Mouse (Mus musculus) ES-Bruce4 (cell line): Measurements from ENCODE around the gene Hist1h3a.

Experiments used
- CTCF ChIP-seq: IDR thresholded peaks from one replicate; pipeline ENCODE4 v1.8.1; 2011; ENCODE audit warnings: low read depth, low read length
- EP300 ChIP-seq: IDR thresholded peaks from 2 replicates; pipeline ENCODE4 v1.6.1; 2011; ENCODE audit warnings: low read depth, low read length; ENCODE audit not compliant: insufficient read depth
- POLR2A ChIP-seq: IDR thresholded peaks from one replicate; pipeline ENCODE4 v1.8.1; 2011; ENCODE audit warnings: low read length; ENCODE audit not compliant: insufficient read depth

DNA sequence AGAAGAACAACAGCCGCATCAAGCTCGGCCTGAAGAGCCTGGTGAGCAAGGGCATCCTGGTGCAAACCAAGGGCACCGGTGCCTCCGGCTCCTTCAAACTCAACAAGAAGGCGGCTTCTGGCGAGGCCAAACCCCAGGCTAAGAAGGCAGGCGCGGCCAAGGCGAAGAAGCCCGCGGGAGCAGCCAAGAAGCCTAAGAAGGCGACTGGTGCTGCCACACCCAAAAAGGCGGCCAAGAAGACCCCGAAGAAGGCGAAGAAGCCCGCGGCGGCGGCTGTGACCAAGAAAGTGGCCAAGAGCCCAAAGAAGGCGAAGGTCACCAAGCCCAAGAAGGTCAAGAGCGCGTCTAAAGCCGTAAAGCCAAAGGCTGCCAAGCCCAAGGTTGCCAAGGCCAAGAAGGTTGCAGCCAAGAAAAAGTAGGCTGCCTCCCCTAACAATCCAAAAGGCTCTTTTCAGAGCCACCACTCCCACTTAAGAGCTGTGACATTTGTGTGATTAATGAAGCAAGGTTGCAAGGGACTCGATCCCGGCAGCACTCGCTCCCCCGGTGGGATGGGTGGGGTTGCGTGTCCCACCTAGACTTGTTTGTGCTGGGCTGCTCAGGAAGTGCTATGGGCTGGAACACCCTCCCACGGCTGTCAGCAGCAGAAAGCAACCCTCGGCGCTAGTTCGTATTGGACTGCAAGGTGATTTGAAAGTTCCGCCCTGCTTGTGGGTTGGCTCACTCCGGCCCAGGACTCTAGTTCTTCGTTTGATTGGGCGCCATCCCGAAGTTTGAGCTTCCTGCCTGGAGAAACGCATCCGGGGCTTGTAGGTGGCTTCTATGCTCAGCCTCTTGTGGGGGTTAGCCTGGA is 22.9 kb downstream of the Hist1h3a start:
- TF ChIP-seq POLR2A (peak; percentile 99), CTCF (no peak), EP300 (peak; percentile 84)
